Mouse (Mus musculus): ENCODE data around the gene Kctd2.
"Not testable (repeated sequence)": the region's sequence is repeated elsewhere in the genome, so short reads cannot be mapped to it uniquely, and the experiment has no call there.

GRCm38 (mm10) chr11:115386859-115387258, 33.1 kb upstream of the Kctd2 start:
- not testable (repeated sequence) for TF ChIP-seq POLR2A (IDR thresholded peaks at IDR 0.05; ENCODE audit: borderline replicate concordance, extremely low read depth, insufficient read depth, insufficient read length, poor library complexity, severe bottlenecking); CTCF (IDR thresholded peaks at IDR 0.05; ENCODE audit: borderline replicate concordance, extremely low read depth, insufficient read depth, insufficient read length)
